Mouse (Mus musculus): Measurements from ENCODE around the gene Tmem52. TPM values are rescaled to one million over a fixed set of nuclear protein-coding genes. Genes with fewer than 3 reads are reported as not detected.

The Tmem52 gene
- total and polyA plus RNA-seq, 3 experiments, result 0.16 TPM; not detected in 2

DNA sequence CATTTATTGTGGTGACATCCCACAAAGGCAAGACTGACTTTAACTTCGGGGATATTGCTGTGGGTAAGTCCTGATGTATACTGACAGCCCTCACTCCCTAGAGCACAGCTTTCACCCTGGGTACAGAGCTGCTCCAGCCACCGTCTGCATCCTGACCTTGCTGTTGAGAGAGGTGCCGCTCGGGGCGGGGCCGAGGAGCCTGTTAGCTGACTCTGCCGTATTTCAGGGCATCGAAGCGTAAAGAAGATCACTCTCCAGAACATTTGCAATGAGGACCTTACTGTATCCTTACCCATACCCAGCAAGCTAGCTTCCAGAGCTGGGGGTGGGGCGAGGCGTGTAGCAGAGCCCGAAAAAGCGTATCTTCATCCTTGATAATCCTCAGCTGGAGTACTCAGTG, 5.9 kb upstream of the Tmem52 start:
- Histone ChIP-seq H3K4me3 (ENCODE audit: low read depth, low read length) (no peak overlapping the region), H3K36me3 (replicated peaks) (no peaks in the 10 kb centered on the region), H3K27me3 (ENCODE audit: insufficient read depth, low read length) (peaks cover 39% of the 10 kb centered on the region), H3K9me3 (replicated peaks) (no peaks in the 10 kb centered on the region), H3K4me1 (ENCODE audit: insufficient read depth, low read depth, low read length) (no peaks in the 10 kb centered on the region)
- TF ChIP-seq POLR2AphosphoS5 (IDR thresholded peaks at IDR 0.05; ENCODE audit: insufficient replicate concordance, low read depth, low read length) (no peak), CTCF (IDR thresholded peaks at IDR 0.05; ENCODE audit: low read depth, low read length) (no peak), GATA2 (IDR thresholded peaks at IDR 0.05; ENCODE audit: borderline replicate concordance, low read depth, low read length) (no peak), TAL1 (conservative IDR thresholded peaks at IDR 0.05; ENCODE audit: low read depth, low read length) (no peak), GATA1 (IDR thresholded peaks at IDR 0.05; ENCODE audit: borderline replicate concordance, low read length) (no peak)
- DNase-seq (ENCODE audit: low spot score) (no peak), ATAC-seq (ENCODE audit: extremely low read depth, insufficient number of reproducible peaks, low FRiP score, poor library complexity, severe bottlenecking) (no peak)

DNA sequence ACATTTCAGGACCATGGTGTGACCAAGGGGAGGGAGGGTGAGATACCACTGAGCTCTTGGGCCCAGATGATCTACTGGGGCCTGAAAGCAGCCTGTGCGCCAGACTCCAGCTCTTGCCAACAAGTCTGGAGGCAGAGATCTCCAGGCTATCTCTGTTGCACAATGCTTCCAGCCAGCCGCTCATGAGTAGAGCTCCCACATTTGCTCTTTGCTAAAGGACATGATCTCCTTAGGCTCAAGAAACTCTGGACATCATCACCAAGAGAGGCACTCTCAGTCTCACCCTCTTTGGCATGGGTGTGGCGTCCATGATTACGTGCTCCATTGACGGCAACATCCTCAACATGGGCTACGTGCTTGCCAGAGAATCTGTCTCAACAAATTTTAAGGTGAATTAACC, 5.3 kb upstream of the Tmem52 start:
- ATAC-seq (ENCODE audit: extremely low read depth, insufficient number of reproducible peaks, low FRiP score, poor library complexity, severe bottlenecking) (no peak), DNase-seq (ENCODE audit: low spot score) (no peak)
- H3K27me3 ChIP-seq (ENCODE audit: insufficient read depth, low read length), result peaks cover 39% of the 10 kb centered on the region
- no peaks in the 10 kb centered on the region for H3K36me3 ChIP-seq (replicated peaks)
- no peaks in the 10 kb centered on the region for H3K9me3 ChIP-seq (replicated peaks)
- no peaks in the 10 kb centered on the region for H3K4me1 ChIP-seq (ENCODE audit: insufficient read depth, low read depth, low read length)
- no peak overlapping the region for H3K4me3 ChIP-seq (ENCODE audit: low read depth, low read length)
- no peak for TF ChIP-seq GATA2 (IDR thresholded peaks at IDR 0.05; ENCODE audit: borderline replicate concordance, low read depth, low read length)
- no peak for TF ChIP-seq POLR2AphosphoS5 (IDR thresholded peaks at IDR 0.05; ENCODE audit: insufficient replicate concordance, low read depth, low read length)
- no peak for TF ChIP-seq CTCF (IDR thresholded peaks at IDR 0.05; ENCODE audit: low read depth, low read length)
- no peak for TF ChIP-seq GATA1 (IDR thresholded peaks at IDR 0.05; ENCODE audit: borderline replicate concordance, low read length)
- TF ChIP-seq TAL1 (conservative IDR thresholded peaks at IDR 0.05; ENCODE audit: low read depth, low read length), result no peak

DNA sequence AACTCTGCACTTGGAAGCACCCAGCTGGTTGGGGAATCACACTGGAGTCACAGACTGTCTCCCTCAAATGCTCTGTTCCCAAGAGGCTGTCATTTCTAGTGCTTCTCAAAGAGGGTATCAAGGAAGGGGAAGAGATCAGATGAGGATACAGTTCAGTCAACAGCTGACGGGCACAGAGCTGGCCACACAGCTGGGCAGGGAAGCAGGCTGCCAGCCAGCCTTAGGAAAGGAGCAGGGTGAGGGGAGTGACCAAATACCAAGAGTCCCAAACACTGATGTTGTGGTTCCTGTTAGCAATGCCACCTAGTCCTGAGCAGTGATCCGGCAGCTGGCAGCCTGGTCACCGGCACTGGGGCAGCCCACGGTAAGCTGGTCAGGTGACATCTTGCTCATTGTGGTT, 4.9 kb upstream of the Tmem52 start:
- DNase-seq (ENCODE audit: low spot score) (no peak), ATAC-seq (ENCODE audit: extremely low read depth, insufficient number of reproducible peaks, low FRiP score, poor library complexity, severe bottlenecking) (no peak)
- Histone ChIP-seq H3K4me1 (ENCODE audit: insufficient read depth, low read depth, low read length) (peaks cover 2% of the 10 kb centered on the region; the same call in 1 of the 2 replicates), H3K36me3 (replicated peaks) (no peaks in the 10 kb centered on the region), H3K4me3 (ENCODE audit: low read depth, low read length) (no peak overlapping the region), H3K27me3 (ENCODE audit: insufficient read depth, low read length) (peaks cover 39% of the 10 kb centered on the region), H3K9me3 (replicated peaks) (no peaks in the 10 kb centered on the region)
- TF ChIP-seq TAL1 (conservative IDR thresholded peaks at IDR 0.05; ENCODE audit: low read depth, low read length) (no peak), CTCF (IDR thresholded peaks at IDR 0.05; ENCODE audit: low read depth, low read length) (no peak), GATA2 (IDR thresholded peaks at IDR 0.05; ENCODE audit: borderline replicate concordance, low read depth, low read length) (no peak), POLR2AphosphoS5 (IDR thresholded peaks at IDR 0.05; ENCODE audit: insufficient replicate concordance, low read depth, low read length) (no peak), GATA1 (IDR thresholded peaks at IDR 0.05; ENCODE audit: borderline replicate concordance, low read length) (no peak)

DNA sequence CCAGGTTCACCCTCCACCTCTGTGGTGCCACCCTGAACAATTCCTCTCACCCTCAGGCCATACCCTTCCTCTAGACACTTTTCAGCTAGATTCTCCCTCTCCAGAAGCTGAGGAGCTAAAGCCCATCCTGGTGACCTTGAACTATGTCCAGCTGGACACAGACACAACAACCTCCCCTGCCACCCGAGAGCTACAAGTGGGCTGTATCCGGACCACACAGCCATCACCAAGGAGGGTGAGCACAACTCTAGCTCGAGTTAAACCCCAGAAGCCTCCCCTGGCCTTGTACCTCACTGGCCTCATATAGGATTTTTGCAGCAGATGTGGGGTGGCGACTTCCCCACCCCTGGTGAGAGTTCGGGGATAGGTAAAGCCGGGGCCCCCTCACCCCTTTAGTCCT, 3.3 kb upstream of the Tmem52 start:
- no peak for ATAC-seq (ENCODE audit: extremely low read depth, insufficient number of reproducible peaks, low FRiP score, poor library complexity, severe bottlenecking)

DNA sequence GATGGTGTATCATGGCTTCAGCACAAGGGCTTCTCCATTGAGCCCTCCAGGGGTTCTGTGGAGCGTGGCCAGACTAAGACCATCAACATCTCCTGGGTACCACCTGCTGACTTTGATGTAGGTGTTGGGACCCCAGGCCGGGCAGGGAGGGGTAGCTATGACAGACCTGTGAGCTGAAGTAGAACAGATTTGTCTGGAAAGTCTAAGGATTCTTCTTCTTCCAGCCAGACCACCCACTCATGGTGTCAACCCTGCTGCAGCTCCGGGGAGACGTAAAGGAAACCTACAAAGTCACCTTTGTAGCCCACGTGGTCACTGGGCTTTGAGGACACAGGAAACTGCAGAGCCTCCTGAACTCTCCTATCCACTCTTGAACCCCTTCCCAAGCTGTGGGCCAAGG, 2.8 kb upstream of the Tmem52 start:
- TF ChIP-seq TAL1 (conservative IDR thresholded peaks at IDR 0.05; ENCODE audit: low read depth, low read length) (no peak), GATA2 (IDR thresholded peaks at IDR 0.05; ENCODE audit: borderline replicate concordance, low read depth, low read length) (no peak), GATA1 (IDR thresholded peaks at IDR 0.05; ENCODE audit: borderline replicate concordance, low read length) (no peak), POLR2AphosphoS5 (IDR thresholded peaks at IDR 0.05; ENCODE audit: insufficient replicate concordance, low read depth, low read length) (no peak), CTCF (IDR thresholded peaks at IDR 0.05; ENCODE audit: low read depth, low read length) (no peak)

More for the DNA sequence above, 3.3 kb upstream of the Tmem52 start:
- peaks cover 7% of the 10 kb centered on the region; the same call in 1 of the 2 replicates for H3K4me1 ChIP-seq (ENCODE audit: insufficient read depth, low read depth, low read length)
- TF ChIP-seq CTCF (IDR thresholded peaks at IDR 0.05; ENCODE audit: low read depth, low read length) (no peak), GATA1 (IDR thresholded peaks at IDR 0.05; ENCODE audit: borderline replicate concordance, low read length) (no peak), GATA2 (IDR thresholded peaks at IDR 0.05; ENCODE audit: borderline replicate concordance, low read depth, low read length) (no peak), TAL1 (conservative IDR thresholded peaks at IDR 0.05; ENCODE audit: low read depth, low read length) (no peak), POLR2AphosphoS5 (IDR thresholded peaks at IDR 0.05; ENCODE audit: insufficient replicate concordance, low read depth, low read length) (no peak)
- H3K36me3 ChIP-seq (replicated peaks), result no peaks in the 10 kb centered on the region
- H3K4me3 ChIP-seq (ENCODE audit: low read depth, low read length), result no peak overlapping the region
- no peak for DNase-seq (ENCODE audit: low spot score)
- no peaks in the 10 kb centered on the region for H3K9me3 ChIP-seq (replicated peaks)
- H3K27me3 ChIP-seq (ENCODE audit: insufficient read depth, low read length), result peaks cover 39% of the 10 kb centered on the region

DNA sequence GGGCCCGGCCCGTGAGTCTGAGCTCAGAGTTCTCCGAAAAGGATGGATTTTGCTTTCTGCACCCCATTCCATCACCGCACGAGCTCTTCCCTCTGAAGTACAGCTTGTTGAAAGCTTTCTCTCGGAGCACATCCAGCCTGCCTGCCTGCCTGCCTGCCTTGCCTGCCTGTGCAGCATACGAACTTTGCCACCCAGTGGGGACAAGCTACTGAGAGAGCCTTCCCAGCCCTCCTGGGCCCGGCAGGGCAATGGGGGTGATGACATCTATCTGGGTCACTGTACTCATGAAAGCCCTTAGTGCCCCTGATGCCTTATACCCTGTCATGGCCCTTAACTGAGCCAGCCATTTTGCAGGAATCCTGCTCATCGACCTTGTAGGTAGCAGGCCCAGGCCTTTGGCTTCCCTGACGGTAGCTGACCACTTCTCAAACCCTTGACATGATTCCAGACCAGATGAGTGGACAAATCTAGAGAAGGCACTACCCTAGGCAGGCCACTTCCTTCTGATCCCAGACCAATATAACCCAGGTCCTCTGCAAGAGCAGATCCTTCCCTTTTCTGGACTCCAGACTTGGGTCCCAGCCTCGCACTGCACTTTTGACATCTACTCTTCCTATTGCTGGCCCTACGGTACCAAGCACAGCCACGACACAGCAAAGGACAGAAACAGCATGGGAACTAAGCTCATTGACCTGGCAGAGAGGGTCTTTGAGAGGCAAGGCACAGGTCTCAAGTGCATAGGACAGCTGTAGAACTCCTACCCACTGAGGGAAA, 1.5 kb upstream of the Tmem52 start:
- Histone ChIP-seq H3K36me3 (replicated peaks) (no peaks in the 10 kb centered on the region), H3K9me3 (replicated peaks) (no peaks in the 10 kb centered on the region)
- TF ChIP-seq CTCF (IDR thresholded peaks at IDR 0.05; ENCODE audit: low read depth, low read length) (no peak), TAL1 (conservative IDR thresholded peaks at IDR 0.05; ENCODE audit: low read depth, low read length) (no peak), GATA1 (IDR thresholded peaks at IDR 0.05; ENCODE audit: borderline replicate concordance, low read length) (no peak), POLR2AphosphoS5 (IDR thresholded peaks at IDR 0.05; ENCODE audit: insufficient replicate concordance, low read depth, low read length) (no peak), GATA2 (IDR thresholded peaks at IDR 0.05; ENCODE audit: borderline replicate concordance, low read depth, low read length) (no peak)

More for the DNA sequence above, 2.8 kb upstream of the Tmem52 start:
- Histone ChIP-seq H3K27me3 (ENCODE audit: insufficient read depth, low read length) (peaks cover 38% of the 10 kb centered on the region), H3K36me3 (replicated peaks) (no peaks in the 10 kb centered on the region), H3K9me3 (replicated peaks) (no peaks in the 10 kb centered on the region), H3K4me3 (ENCODE audit: low read depth, low read length) (no peak overlapping the region), H3K4me1 (ENCODE audit: insufficient read depth, low read depth, low read length) (peaks cover 7% of the 10 kb centered on the region; the same call in 1 of the 2 replicates)
- no peak for DNase-seq (ENCODE audit: low spot score)
- ATAC-seq (ENCODE audit: extremely low read depth, insufficient number of reproducible peaks, low FRiP score, poor library complexity, severe bottlenecking), result no peak

More for the DNA sequence above, 1.5 kb upstream of the Tmem52 start:
- no peak for ATAC-seq (ENCODE audit: extremely low read depth, insufficient number of reproducible peaks, low FRiP score, poor library complexity, severe bottlenecking)
- no peak overlapping the region for H3K4me3 ChIP-seq (ENCODE audit: low read depth, low read length)
- no peak for DNase-seq (ENCODE audit: low spot score)
- peaks cover 7% of the 10 kb centered on the region; the same call in 1 of the 2 replicates for H3K4me1 ChIP-seq (ENCODE audit: insufficient read depth, low read depth, low read length)
- peaks cover 35% of the 10 kb centered on the region for H3K27me3 ChIP-seq (ENCODE audit: insufficient read depth, low read length)

Measured in G1E (cell line).